15 mouse cellular contexts compared by ENCODE assay signal in genomic region chr2:52426041-52426440, GRCm38 (mm10). TPM values are rescaled to one million over a fixed set of nuclear protein-coding genes. Genes with fewer than 3 reads are reported as not detected.
DNase-seq lines count a peak whose midpoint lies in the region; ATAC-seq and TF ChIP-seq lines count a peak whose summit lies in the region.
"Had no signal": no experiment of that assay in that cellular context is flagged by ENCODE, and none has a peak within 500 bp of the region (broad histone marks: within the 10 kb centered on the region; RNA-seq: fewer than 3 reads in every experiment).

No protein-coding gene starts in this region.

- peak overlapping the region; percentile 98; the same call in 1 of the 2 replicates for H3K4me3 ChIP-seq in heart, embryonic 13.5 days
- H3K4me3 ChIP-seq in lung, embryonic 15.5 days, result peak overlapping the region; percentile 99
- no peak overlapping the region for H3K4me3 ChIP-seq in embryonic facial prominence, embryonic 12.5 days
- H3K4me3 ChIP-seq in liver, embryonic 14.5 days (ENCODE audit: insufficient read depth in 1 of 2, low read depth in 2 of 2, low read length in 2 of 2), result peak overlapping the region in 1 of 2 experiments; percentile 96; a peak in 2 of 4 replicates

- H3K27ac ChIP-seq in heart, embryonic 13.5 days (replicated peaks), result 0 out of 2 replicates have a peak overlapping the region, but pooled peaks have one; percentile 91
- 0 out of 2 replicates have a peak overlapping the region, but pooled peaks have one; percentile 91 for H3K27ac ChIP-seq in lung, embryonic 15.5 days
- no peak overlapping the region for H3K27ac ChIP-seq in embryonic facial prominence, embryonic 12.5 days
- H3K27ac ChIP-seq in liver, embryonic 14.5 days, result no peak overlapping the region

- 81% methylated on average over 3 of the region's 3 CpGs for WGBS in heart, embryonic 13.5 days
- WGBS in lung, embryonic 15.5 days, result 81% methylated on average over 3 of the region's 3 CpGs
- 78% methylated on average over 3 of the region's 3 CpGs for WGBS in embryonic facial prominence, embryonic 12.5 days
- 82% methylated on average over 3 of the region's 3 CpGs for WGBS in liver, embryonic 14.5 days (ENCODE audit: insufficient replicate concordance)

- H3K4me2 ChIP-seq in heart, embryonic 13.5 days, result peak overlapping the region; percentile 88
- peak overlapping the region; percentile 67 for H3K4me2 ChIP-seq in lung, embryonic 15.5 days
- peak overlapping the region; percentile 74; the same call in 1 of the 2 replicates for H3K4me2 ChIP-seq in embryonic facial prominence, embryonic 12.5 days (replicated peaks)
- peak overlapping the region; percentile 78 for H3K4me2 ChIP-seq in liver, embryonic 14.5 days (ENCODE audit: low read depth)

- no peak for TF ChIP-seq CTCF in liver, embryonic 14.5 days (IDR thresholded peaks at IDR 0.05; ENCODE audit: low read depth)

- H3K4me1 ChIP-seq in heart, embryonic 13.5 days, result peaks cover 39% of the 10 kb centered on the region
- H3K4me1 ChIP-seq in lung, embryonic 15.5 days, result peaks cover 33% of the 10 kb centered on the region
- peaks cover 20% of the 10 kb centered on the region for H3K4me1 ChIP-seq in embryonic facial prominence, embryonic 12.5 days
- peaks cover 19 to 28% of the 10 kb centered on the region in 2 experiments for H3K4me1 ChIP-seq in liver, embryonic 14.5 days (replicated peaks; ENCODE audit: control insufficient read depth in 2 of 2, insufficient read depth in 2 of 2, low read length in 1 of 2)

- H3K9me3 ChIP-seq in heart, embryonic 13.5 days, result no peaks in the 10 kb centered on the region
- H3K9me3 ChIP-seq in lung, embryonic 15.5 days, result no peaks in the 10 kb centered on the region
- no peaks in the 10 kb centered on the region for H3K9me3 ChIP-seq in embryonic facial prominence, embryonic 12.5 days
- H3K9me3 ChIP-seq in liver, embryonic 14.5 days (ENCODE audit: control insufficient read depth, low read length), result no peaks in the 10 kb centered on the region
- H3K9me3 ChIP-seq: midbrain, embryonic 10.5 days had no signal

- no peak for DNase-seq in heart, postnatal 4 days
- no peak for DNase-seq in lung, adult 18-20 months
- no peak for DNase-seq in liver, embryonic 14.5 days (ENCODE audit: low read depth in 3 of 3, low spot score in 3 of 3)
- DNase-seq in frontal cortex, postnatal 36 days (ENCODE audit: low spot score in 2 of 2), result no peak
- DNase-seq in frontal cortex, adult 2 months (ENCODE audit: extremely low spot score in 1 of 2, low spot score in 1 of 2), result no peak
- DNase-seq: adrenal gland, adult 2 months; kidney, adult 11 months; layer of hippocampus, adult 9-11 months; left cerebral cortex, postnatal 4 days; right cerebral cortex, postnatal 25 days had no signal

- TF ChIP-seq EP300 in liver, embryonic 14.5 days (IDR thresholded peaks at IDR 0.05; ENCODE audit: low read depth), result no peak

- ATAC-seq in heart, embryonic 13.5 days (ENCODE audit: extremely low read depth, insufficient number of reproducible peaks, low FRiP score, low TSS enrichment), result no peak
- no peak for ATAC-seq in lung, embryonic 15.5 days (ENCODE audit: borderline replicate concordance, extremely low read depth, low FRiP score, low TSS enrichment)
- ATAC-seq in embryonic facial prominence, embryonic 12.5 days (ENCODE audit: insufficient number of reproducible peaks, insufficient read depth, low FRiP score, low TSS enrichment), result no peak
- no peak for ATAC-seq in liver, embryonic 14.5 days (ENCODE audit: insufficient read depth)
- ATAC-seq: Patski had no signal

- no peaks in the 10 kb centered on the region for H3K36me3 ChIP-seq in heart, embryonic 13.5 days
- no peaks in the 10 kb centered on the region for H3K36me3 ChIP-seq in lung, embryonic 15.5 days
- H3K36me3 ChIP-seq in embryonic facial prominence, embryonic 12.5 days, result no peaks in the 10 kb centered on the region
- H3K36me3 ChIP-seq in liver, embryonic 14.5 days (replicated peaks; ENCODE audit: control insufficient read depth, insufficient read depth, low read depth), result no peaks in the 10 kb centered on the region
- H3K36me3 ChIP-seq: midbrain, embryonic 10.5 days had no signal

- H3K27me3 ChIP-seq in heart, embryonic 13.5 days (replicated peaks), result no peaks in the 10 kb centered on the region
- no peaks in the 10 kb centered on the region for H3K27me3 ChIP-seq in lung, embryonic 15.5 days
- no peaks in the 10 kb centered on the region for H3K27me3 ChIP-seq in embryonic facial prominence, embryonic 12.5 days
- no peaks in the 10 kb centered on the region for H3K27me3 ChIP-seq in liver, embryonic 14.5 days (ENCODE audit: control insufficient read depth, insufficient read depth, low read length)
- H3K27me3 ChIP-seq: Patski had no signal

- peak overlapping the region; percentile 97; the same call in 1 of the 2 replicates for H3K9ac ChIP-seq in heart, embryonic 13.5 days
- no peak overlapping the region; the same call in 1 of the 2 replicates for H3K9ac ChIP-seq in lung, embryonic 15.5 days
- H3K9ac ChIP-seq in embryonic facial prominence, embryonic 12.5 days, result no peak overlapping the region
- peak overlapping the region; percentile 84 for H3K9ac ChIP-seq in liver, embryonic 14.5 days (replicated peaks)

RNA-seq across cellular contexts. Expression of gene Arl5a, which starts 1.3 kb away (rescaled TPM):
- polyA plus RNA-seq in heart, embryonic 13.5 days (2015; fragmentation: Nextera tagmentation; extraction: Ambion mirVana), result 47.2 and 51.4 TPM in 2 replicates
- total RNA-seq in heart, postnatal 4 days (2021), result 10 to 100 TPM; 52.7 to 56.2 TPM
- 40.0 and 40.2 TPM in 2 replicates for polyA plus RNA-seq in lung, embryonic 15.5 days (2015; fragmentation: Nextera tagmentation; extraction: Ambion mirVana)
- polyA plus RNA-seq in embryonic facial prominence, embryonic 12.5 days (2016; fragmentation: Nextera tagmentation; extraction: Ambion mirVana), result 59.7 and 65.5 TPM in 2 replicates
- polyA plus RNA-seq in liver, embryonic 14.5 days (2012; rRNA removed), result 12.9 and 18.2 TPM in 2 replicates
- 34.9 and 42.0 TPM in 2 replicates for polyA plus RNA-seq in liver, embryonic 14.5 days (2014; fragmentation: Nextera tagmentation; extraction: Ambion mirVana)
- 45.1 and 46.0 TPM in 2 replicates for polyA plus RNA-seq in frontal cortex, adult 2 months (2012; rRNA removed)

RNA-seq across cellular contexts. Expression of gene Neb, which starts 47.8 kb away (rescaled TPM):
- 2.0 and 4.0 TPM in 2 replicates for polyA plus RNA-seq in heart, embryonic 13.5 days (2015; fragmentation: Nextera tagmentation; extraction: Ambion mirVana)
- total RNA-seq in heart, postnatal 4 days (2021), result 1 to 10 TPM; 4.1 to 6.5 TPM
- 1.7 and 2.7 TPM in 2 replicates for polyA plus RNA-seq in lung, embryonic 15.5 days (2015; fragmentation: Nextera tagmentation; extraction: Ambion mirVana)
- 24.8 and 30.8 TPM in 2 replicates for polyA plus RNA-seq in embryonic facial prominence, embryonic 12.5 days (2016; fragmentation: Nextera tagmentation; extraction: Ambion mirVana)
- polyA plus RNA-seq in liver, embryonic 14.5 days (2012; rRNA removed), result 0.12 and 0.13 TPM in 2 replicates
- polyA plus RNA-seq in liver, embryonic 14.5 days (2014; fragmentation: Nextera tagmentation; extraction: Ambion mirVana), result 0.14 and 0.18 TPM in 2 replicates
- 3.1 and 4.1 TPM in 2 replicates for polyA plus RNA-seq in frontal cortex, adult 2 months (2012; rRNA removed)

Comparison
In these comparisons a context has a peak if more than half of its experiments do, and no peak if none do; other contexts are left out.
1. H3K27ac ChIP-seq: peak in heart, embryonic 13.5 days (single experiment) and lung, embryonic 15.5 days (single experiment); none in embryonic facial prominence, embryonic 12.5 days (single experiment) and liver, embryonic 14.5 days (single experiment).
2. H3K9ac ChIP-seq: peak in heart, embryonic 13.5 days (single experiment) and liver, embryonic 14.5 days (single experiment); none in lung, embryonic 15.5 days (single experiment) and embryonic facial prominence, embryonic 12.5 days (single experiment).
3. Peak in every context shown above with its lines, with median percentiles within 50 percentile points of each other: H3K4me2 ChIP-seq.